Mouse (Mus musculus) forebrain, embryonic 14.5 days (tissue): ENCODE results near the gene Ankzf1. TPM values are rescaled to one million over a fixed set of nuclear protein-coding genes. Genes with fewer than 3 reads are reported as not detected.

Experiments
- ATAC-seq: fragments of 200-750 bp; cut with Nextera tagmentation; 2 replicates; pipeline ENCODE4 v1.8.0; 2017; ENCODE audit warnings: mild to moderate bottlenecking, moderate library complexity
- DNase-seq: peaks from one replicate; pipeline ENCODE4 v3.0.0-alpha.2; 2015; ENCODE audit warnings: low spot score
- H3K27ac ChIP-seq: fragments of 300-500 bp; sonication (generic); 2 replicates; pipeline ENCODE4 v1.5.1; 2014; ENCODE audit warnings: low read depth, mild to moderate bottlenecking, control low read depth, low read length, moderate library complexity
- H3K27me3 ChIP-seq: fragments of 300-500 bp; sonication (generic); replicated peaks from 2 replicates; pipeline ENCODE4 v1.6.1; 2014; ENCODE audit warnings: low read length, control low read depth, mixed read lengths; ENCODE audit not compliant: control insufficient read depth, insufficient read depth
- H3K36me3 ChIP-seq: fragments of 300-500 bp; sonication (generic); 2 replicates; pipeline ENCODE4 v1.6.1; 2014; ENCODE audit warnings: low read length, control low read depth; ENCODE audit not compliant: control insufficient read depth, insufficient read depth
- H3K4me1 ChIP-seq: fragments of 300-500 bp; sonication (generic); 2 replicates; pipeline ENCODE4 v1.6.1; 2014; ENCODE audit warnings: antibody characterized with exemption, low read length, control low read depth; ENCODE audit not compliant: control insufficient read depth, insufficient read depth
- H3K4me2 ChIP-seq: fragments of 300-500 bp; sonication (generic); 2 replicates; pipeline ENCODE4 v1.6.1; 2014; ENCODE audit warnings: mild to moderate bottlenecking, control low read depth, low read length
- H3K4me3 ChIP-seq: fragments of 300-500 bp; sonication (generic); 2 replicates; pipeline ENCODE4 v1.5.1; 2014; ENCODE audit warnings: low read depth, low read length, control low read depth
- H3K9ac ChIP-seq: fragments of 300-500 bp; sonication (generic); 2 replicates; pipeline ENCODE4 v1.6.1; 2014; ENCODE audit warnings: mild to moderate bottlenecking, low read length, control low read depth, moderate library complexity
- H3K9me3 ChIP-seq: fragments of 300-500 bp; sonication (generic); replicated peaks from 2 replicates; pipeline ENCODE4 v1.6.1; 2016; ENCODE audit warnings: low read length, control low read depth, mixed read lengths; ENCODE audit not compliant: control insufficient read depth
- WGBS: fragments of 180-500 bp; shearing (Covaris S2); extraction: QIAGEN DNeasy Blood & Tissue Kit; methylation state at CpG from one replicate; pipeline ENCODE4 v1.1.7; 2014; 5-methylcytosine and 5-hydroxymethylcytosine counted together
- polyA plus RNA-seq: library from polyadenylated mRNA; unstranded; fragments of >200 nt; fragmentation: Nextera tagmentation; extraction: Ambion mirVana; gene quantifications from 2 replicates; pipeline ENCODE4 v1.2.1, GENCODE M21; 2014

Gene Ankzf1
- polyA plus RNA-seq, 1 experiment from 2014 or later: 16.9 TPM

DNA sequence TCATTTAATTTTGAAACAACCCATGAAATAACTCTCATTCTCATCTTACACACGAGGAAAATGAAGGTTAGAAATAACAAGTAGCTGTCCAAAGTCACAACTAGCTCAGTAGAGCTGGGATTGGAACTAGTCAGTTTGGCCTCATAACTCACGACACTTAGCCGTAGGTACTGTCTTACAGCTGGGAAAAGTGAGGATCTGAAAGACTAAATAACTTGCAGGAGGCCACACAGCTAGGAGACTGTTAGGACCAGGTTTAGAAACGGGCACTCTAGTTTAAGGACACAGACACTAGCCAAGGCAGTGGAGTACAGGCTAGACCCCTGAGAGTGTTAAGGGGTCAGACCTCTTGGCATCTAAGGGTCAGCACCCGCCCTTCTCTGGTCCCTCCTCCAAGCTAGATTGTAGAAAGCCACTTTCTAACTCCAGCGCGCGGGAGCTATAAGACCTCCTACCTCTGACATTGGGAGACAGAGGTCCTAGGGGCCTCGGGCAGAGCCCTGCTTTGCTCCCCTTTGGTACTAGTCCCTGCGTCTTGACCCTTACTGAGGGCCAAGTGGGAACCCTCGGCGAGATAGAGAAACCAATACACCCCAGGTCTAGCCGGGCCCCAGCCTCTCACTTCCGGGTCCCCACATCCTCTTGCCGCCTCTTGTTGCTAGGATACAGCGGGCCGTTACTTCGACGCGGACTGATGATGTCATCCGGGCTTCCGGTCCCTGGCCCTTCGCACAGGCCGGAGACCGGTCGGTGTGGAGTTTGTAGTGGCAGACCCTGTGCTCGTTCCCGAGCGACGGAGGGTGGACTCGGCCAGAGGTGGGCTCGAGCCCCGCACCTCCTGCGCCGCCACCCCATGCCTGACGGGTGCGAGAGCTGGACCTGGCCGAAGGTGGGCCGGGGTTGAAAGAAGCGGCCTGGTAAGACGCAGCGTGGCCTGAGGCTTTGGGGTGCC, 18.5 kb downstream of the Ankzf1 start, which contains the start of the genes Glb1l and Stk16:
Glb1l (minus strand) TSS at position 678 of the 952 bp plus-strand sequence.
Stk16 (plus strand) TSS at position 703 of the 952 bp plus-strand sequence.
- Histone ChIP-seq H3K4me1 (peaks cover 15% of the 10 kb centered on the region), H3K27me3 (no peaks in the 10 kb centered on the region), H3K27ac (no peak within 1 kb of the TSS), H3K36me3 (peaks cover 34% of the 10 kb centered on the region), H3K4me3 (peak within 1 kb of the TSS; percentile 95), H3K9me3 (no peaks in the 10 kb centered on the region), H3K4me2 (peak within 1 kb of the TSS; percentile 95), H3K9ac (peak within 1 kb of the TSS; percentile 96)
- 6% methylated on average over 42 of the region's 42 CpGs for WGBS
- DNase-seq (peak; percentile 98), ATAC-seq (peak; percentile 98)

DNA sequence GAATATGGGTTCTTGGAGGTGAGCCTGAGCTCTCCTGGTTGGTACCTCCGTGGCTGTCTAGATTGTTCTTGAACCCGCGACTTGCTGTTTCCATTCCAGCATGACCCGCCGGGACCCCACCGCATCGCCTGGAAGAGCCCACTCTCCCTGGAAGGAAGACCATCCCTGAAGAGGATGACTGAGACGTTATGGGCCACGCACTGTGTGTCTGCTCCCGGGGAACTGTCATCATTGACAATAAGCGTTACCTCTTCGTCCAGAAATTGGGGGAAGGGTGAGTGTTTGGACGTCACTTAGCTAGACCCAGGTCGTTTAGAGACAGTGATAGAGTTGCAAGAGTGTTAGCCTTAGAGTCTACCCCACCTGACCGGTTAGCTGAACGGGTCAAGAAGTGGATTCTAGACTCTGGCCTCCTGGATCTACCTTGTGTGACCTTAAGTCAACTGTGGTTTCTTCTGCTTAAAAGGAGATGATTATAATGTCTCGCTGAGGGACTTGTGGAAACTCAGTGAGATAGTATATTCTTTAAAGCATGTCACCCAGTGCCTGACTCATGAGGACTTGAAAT, 19.3 kb downstream of the Ankzf1 start:
- Histone ChIP-seq H3K27me3 (no peaks in the 10 kb centered on the region), H3K4me2 (peak overlapping the region; percentile 95), H3K9me3 (no peaks in the 10 kb centered on the region), H3K27ac (no peak overlapping the region), H3K4me3 (peak overlapping the region; percentile 95), H3K9ac (peak overlapping the region; percentile 96), H3K4me1 (peaks cover 15% of the 10 kb centered on the region), H3K36me3 (peaks cover 41% of the 10 kb centered on the region)
- 14% methylated on average over 17 of the region's 17 CpGs for WGBS
- ATAC-seq (no peak; the same call in none of the 2 replicates), DNase-seq (no peak)

DNA sequence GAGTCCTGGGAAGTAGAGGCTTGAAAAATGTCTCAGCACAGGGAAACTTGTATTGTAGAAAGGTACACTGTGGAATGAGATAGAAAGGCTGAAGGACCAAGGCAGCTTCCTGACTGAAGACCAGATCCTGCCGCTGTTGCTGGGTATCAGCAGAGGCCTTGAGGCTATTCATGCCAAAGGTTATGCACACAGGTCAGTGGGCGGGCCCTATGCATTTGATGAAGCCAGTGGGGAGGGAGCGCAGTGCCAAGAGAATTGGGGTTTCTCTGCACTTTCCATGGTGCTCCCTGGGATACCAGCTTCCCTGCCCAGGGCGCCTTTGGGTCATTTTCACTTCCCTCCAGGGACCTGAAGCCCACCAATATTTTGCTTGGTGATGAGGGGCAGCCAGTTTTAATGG, 20.6 kb downstream of the Ankzf1 start:
- Histone ChIP-seq H3K27ac (no peak overlapping the region), H3K4me1 (peaks cover 15% of the 10 kb centered on the region), H3K4me2 (no peak overlapping the region), H3K36me3 (peaks cover 41% of the 10 kb centered on the region), H3K9ac (no peak overlapping the region), H3K4me3 (no peak overlapping the region), H3K27me3 (peaks cover 4% of the 10 kb centered on the region; the same call in 1 of the 2 replicates), H3K9me3 (no peaks in the 10 kb centered on the region)
- ATAC-seq (no peak), DNase-seq (no peak)
- WGBS: 89% methylated on average over 4 of the region's 4 CpGs

DNA sequence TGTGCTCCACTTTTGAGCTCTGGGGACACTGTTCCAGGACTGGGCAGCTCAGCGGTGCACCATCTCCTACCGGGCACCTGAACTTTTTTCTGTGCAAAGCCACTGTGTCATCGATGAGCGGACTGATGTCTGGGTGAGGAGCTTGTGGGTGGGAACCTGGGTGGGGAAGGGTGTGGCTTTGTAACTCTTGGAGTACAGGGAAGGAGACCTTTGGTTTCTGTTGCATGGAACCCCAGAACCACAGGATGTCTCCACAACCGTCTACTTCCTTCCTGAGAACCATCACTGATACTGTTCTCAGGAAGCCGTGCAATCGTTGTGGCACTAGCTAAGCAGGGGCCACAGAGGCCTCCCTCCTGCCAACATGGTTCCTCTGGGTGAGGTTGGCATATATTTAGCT, 21.1 kb downstream of the Ankzf1 start:
- Histone ChIP-seq H3K36me3 (peaks cover 41% of the 10 kb centered on the region), H3K4me2 (no peak overlapping the region), H3K9ac (no peak overlapping the region), H3K4me1 (peaks cover 16% of the 10 kb centered on the region), H3K9me3 (no peaks in the 10 kb centered on the region), H3K27me3 (peaks cover 6% of the 10 kb centered on the region), H3K27ac (no peak overlapping the region), H3K4me3 (no peak overlapping the region)
- WGBS: 95% methylated on average over 7 of the region's 7 CpGs
- DNase-seq (no peak), ATAC-seq (no peak)

DNA sequence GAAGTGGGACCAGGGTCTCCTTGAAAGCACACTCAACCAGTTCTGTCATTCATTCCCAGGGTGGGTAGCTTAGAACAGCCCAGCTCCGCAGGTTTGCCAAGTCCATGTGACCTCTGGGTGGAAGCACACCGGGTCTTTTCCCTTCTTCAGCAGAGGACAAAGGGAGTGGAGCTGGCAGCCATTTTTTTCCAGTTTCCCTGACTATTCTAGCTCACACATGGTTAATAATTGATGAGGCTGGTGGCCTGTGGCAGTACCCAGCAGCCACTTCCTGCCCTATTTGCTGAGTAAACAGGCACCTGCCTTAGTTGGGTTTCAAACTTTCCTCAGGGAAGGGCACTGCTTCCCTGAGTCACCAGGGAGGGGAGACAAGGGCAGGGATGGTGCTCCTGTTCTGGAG, 22.5 kb downstream of the Ankzf1 start:
- ATAC-seq (no peak), DNase-seq (no peak)
- Histone ChIP-seq H3K27ac (no peak overlapping the region), H3K4me3 (no peak overlapping the region), H3K4me2 (no peak overlapping the region), H3K4me1 (peaks cover 18% of the 10 kb centered on the region), H3K27me3 (peaks cover 14% of the 10 kb centered on the region), H3K9me3 (no peaks in the 10 kb centered on the region), H3K36me3 (peaks cover 41% of the 10 kb centered on the region), H3K9ac (no peak overlapping the region)
- WGBS: 83% methylated on average over 2 of the region's 2 CpGs

DNA sequence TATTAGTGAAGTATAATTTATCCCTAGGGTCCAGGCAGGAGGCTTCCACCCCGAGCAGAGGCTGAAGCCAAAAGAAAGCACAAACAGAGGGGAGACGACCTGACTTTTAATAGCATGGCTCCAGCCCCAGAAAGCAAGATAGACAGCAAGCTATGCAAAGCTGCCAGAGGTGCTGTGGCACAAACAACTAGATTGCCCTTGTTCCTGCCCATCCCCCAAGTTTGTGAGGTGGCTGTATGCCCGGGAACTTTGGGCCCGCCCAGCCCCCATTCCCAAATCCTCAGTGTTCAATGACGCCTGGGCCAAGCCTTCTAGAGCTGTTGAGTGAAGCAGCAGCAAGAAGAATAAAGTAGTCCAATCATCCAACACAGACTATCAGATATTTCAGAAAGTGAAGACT, 22.9 kb downstream of the Ankzf1 start:
- H3K36me3 ChIP-seq: peaks cover 41% of the 10 kb centered on the region
- H3K9me3 ChIP-seq: no peaks in the 10 kb centered on the region
- no peak overlapping the region for H3K27ac ChIP-seq
- H3K4me3 ChIP-seq: no peak overlapping the region
- 83% methylated on average over 5 of the region's 5 CpGs for WGBS
- no peak overlapping the region for H3K4me2 ChIP-seq
- ATAC-seq: no peak
- peaks cover 22% of the 10 kb centered on the region for H3K4me1 ChIP-seq
- peaks cover 19% of the 10 kb centered on the region for H3K27me3 ChIP-seq
- H3K9ac ChIP-seq: no peak overlapping the region
- no peak for DNase-seq

DNA sequence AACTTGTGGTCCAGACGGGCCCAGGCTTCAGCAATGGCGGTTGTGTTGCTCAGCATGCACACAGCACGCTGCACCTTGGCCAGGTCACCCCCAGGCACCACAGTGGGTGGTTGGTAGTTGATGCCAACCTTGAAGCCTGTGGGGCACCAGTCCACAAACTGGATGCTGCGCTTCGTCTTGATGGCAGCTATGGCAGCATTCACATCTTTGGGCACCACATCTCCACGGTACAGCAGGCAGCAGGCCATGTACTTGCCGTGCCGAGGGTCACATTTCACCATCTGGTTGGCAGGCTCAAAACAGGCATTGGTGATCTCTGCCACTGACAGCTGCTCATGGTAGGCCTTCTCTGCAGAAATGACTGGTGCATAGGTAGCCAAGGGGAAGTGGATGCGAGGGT, 23.8 kb downstream of the Ankzf1 start:
- Histone ChIP-seq H3K4me3 (no peak overlapping the region), H3K4me1 (peaks cover 19% of the 10 kb centered on the region), H3K4me2 (no peak overlapping the region), H3K9ac (no peak overlapping the region), H3K36me3 (peaks cover 41% of the 10 kb centered on the region), H3K27me3 (peaks cover 28% of the 10 kb centered on the region), H3K27ac (no peak overlapping the region), H3K9me3 (no peaks in the 10 kb centered on the region)
- 91% methylated on average over 9 of the region's 9 CpGs for WGBS
- ATAC-seq (no peak), DNase-seq (no peak)

DNA sequence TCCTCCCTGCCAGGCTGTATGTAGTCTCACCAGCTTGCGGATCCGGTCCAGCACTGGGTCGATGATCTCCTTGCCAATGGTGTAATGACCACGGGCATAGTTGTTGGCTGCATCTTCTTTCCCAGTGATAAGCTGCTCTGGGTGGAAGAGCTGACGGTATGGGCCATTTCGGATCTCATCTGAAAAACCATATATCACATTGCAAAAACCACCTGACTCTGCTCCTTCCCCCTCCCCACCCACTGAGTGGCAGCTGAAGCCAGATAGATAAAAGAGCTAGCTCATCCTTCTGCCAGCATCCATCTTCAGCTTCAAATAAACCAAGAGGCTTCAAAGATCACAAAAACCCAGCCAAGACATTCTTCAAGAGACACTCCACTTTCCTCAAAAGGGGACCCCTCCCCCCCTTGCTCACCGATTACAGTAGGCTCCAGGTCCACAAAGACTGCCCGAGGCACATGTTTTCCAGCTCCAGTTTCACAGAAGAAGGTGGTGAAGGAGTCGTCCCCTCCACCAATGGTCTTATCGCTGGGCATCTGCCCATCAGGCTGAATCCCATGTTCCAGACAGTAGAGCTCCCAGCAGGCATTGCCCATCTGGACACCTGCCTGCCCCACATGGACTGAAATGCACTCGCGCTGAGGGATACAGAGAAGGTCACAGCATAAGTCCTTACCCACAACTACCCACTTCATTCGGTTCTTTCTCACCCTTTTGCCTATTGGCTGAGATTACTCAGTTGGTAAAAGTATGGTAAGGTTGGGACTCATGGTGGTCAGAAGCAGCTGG, 25.0 kb downstream of the Ankzf1 start:
- Histone ChIP-seq H3K27ac (0 out of 2 replicates have a peak overlapping the region, but pooled peaks have one; percentile 3), H3K27me3 (peaks cover 31% of the 10 kb centered on the region), H3K36me3 (peaks cover 39% of the 10 kb centered on the region), H3K4me2 (no peak overlapping the region), H3K4me3 (no peak overlapping the region), H3K9me3 (no peaks in the 10 kb centered on the region), H3K4me1 (peaks cover 11% of the 10 kb centered on the region), H3K9ac (no peak overlapping the region)
- WGBS: 76% methylated on average over 13 of the region's 13 CpGs
- DNase-seq (no peak), ATAC-seq (no peak)
